Mouse (Mus musculus): ENCODE results near the gene Pgm2.

Gene Pgm2

DNA sequence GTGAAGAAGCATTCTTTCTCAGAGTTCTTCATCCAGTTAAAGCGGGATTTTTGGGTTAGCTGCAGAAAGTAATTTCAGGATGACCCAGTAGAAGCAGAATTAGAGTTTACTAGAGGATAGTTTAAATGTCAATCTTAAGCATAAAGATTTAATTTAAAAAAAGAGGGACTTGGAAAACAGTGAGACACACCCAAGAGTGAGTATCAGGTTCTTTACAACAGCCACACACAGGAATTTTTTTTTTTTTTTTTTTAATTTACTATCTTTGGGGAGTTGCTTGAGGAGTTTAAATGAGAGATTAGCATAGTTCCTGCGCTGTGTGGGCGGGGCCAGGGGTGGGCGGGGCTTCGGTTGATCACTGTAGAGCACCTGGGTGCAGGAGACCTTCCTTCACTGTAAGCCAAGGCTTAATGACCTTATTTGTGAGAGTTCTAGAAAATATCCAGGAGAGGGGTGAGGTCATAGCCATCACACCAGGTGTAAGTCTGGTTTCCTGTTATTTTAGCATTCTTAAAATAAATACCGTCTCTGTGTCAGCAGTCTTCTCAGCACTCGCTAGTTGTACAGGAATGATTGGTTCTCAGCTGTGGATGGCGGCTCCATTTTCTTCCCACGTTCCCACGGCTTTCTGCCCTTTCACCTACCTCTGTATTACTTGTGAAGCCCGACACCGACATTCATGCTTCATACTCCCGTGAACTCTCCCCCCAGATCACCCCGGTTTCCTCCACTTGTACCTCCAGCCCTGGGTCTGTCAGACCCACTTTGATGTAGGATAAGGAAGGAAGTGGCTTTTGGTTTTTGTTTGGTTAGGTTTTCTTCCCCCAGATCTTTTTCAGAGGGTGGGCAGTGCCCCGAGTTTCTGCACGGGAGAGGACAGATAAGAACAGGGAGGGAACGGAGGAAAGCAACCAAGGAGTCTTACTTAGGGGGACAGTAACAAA lies 56.7 kb downstream of the Pgm2 start:
- DNase-seq = no peak

DNA sequence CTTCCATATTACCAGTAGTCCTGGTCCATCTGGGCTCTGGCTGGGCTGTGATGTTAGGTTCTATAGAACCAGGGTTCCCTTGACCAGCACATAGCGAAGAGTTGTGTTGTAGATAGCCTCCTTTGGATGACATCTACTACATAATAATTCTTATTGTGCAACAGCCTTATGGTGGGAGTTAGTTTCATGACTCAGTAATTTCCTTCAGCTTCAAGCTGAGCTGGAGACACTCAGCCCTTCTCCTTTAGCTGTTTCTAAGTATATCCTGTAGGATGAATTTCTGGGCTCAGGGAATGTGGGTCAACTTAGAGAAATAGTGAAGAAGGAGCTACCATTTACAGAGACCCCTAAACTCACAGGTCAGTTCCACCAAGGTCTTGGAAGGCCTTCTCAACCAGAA lies 60.6 kb downstream of the Pgm2 start:
- no peak for DNase-seq

DNA sequence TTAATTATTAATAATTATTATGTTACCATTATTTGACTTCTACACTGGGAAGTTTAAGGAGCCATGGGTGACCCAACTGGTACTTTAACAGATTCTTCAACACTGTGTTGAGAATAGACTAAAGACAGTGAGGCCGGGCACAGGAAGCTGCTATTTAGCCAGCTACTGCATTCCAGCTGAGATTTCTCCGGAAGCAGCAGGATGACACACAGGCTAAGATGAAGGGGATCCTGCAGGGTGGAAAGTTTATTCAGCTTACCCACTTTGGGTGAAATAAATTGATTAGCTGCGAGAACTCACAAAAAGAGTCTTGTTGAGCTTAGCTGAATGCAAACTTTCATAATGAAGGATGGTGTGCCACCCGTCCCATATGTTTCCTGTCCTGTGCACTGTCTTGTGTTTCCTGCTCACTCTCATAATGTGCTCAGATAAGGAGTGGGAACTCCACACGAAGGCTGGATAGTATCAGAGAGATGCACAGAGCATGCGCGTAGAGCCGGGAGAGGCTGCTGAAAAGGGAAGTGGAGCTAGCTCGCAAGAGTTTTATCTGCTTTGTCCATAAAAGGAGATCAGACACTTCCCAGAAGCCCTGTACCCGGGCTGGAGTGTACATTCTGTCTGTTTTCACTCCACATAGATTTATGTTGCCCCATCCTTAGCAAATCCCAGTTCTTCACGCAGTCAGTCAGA lies 63.3 kb downstream of the Pgm2 start, which contains the start of gene Tbc1d1:
Gene Tbc1d1, plus strand, starts transcription at position 445 of the 690 bp plus-strand sequence.
- DNase-seq = peak; percentile 58 to 59

DNA sequence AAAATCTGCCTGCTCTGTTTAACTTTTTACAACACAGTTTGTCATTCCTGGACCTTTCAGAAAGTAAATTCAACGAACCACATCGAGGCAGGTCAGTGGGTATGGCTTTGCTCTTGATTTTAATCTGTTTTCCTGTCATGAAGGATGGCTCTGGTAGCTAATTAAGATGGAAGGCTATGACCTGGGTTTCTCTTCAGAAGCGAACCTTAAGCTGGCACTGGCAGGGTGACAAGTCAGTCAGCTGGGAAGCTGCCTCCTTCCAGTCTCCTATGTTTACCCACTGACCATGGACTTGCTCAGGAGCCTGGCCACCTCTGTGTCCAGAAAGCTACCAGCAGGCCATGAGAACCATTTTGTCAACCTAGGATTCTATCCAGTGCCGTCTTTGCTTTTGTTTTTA lies 63.8 kb downstream of the Pgm2 start:
- no peak for DNase-seq

DNA sequence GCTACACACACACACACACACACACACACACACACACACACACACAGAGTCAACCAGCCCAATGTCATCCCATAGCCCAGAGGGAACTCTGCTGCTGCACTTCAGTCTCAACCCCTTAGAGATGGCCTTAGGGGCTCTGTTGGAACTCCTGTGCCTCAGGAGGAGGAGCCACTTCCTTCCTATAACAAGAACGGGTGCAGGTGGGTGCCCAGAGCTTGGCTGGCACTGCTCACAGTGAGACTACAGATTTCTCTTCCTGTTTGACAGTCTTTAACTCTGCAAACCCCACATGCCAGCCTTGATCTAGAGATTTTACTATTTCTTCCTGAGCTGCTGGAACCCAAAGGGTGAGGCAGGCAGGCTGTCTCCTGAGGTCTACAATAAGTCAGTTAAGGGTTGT lies 65.2 kb downstream of the Pgm2 start:
- DNase-seq = no peak

DNA sequence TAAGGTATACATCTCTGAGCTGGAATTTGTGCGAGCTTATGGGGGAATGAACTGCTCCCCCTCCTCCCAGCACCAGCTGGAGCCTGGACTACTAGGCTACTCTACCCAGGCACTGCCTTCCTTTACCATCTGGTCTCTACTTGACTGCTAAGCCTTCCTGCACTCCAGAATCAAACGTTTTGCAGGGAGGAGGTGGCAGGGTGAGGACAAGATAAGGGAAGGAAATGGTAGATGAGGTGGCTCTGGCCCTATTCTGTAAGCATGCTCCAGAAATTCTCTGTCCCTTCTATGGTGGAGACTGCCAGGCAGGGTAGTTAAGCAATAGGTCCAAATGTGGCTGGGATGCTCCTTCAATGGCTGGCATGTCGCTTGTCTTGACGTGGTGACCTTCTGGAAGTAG lies 65.8 kb downstream of the Pgm2 start:
- DNase-seq = no peak

DNA sequence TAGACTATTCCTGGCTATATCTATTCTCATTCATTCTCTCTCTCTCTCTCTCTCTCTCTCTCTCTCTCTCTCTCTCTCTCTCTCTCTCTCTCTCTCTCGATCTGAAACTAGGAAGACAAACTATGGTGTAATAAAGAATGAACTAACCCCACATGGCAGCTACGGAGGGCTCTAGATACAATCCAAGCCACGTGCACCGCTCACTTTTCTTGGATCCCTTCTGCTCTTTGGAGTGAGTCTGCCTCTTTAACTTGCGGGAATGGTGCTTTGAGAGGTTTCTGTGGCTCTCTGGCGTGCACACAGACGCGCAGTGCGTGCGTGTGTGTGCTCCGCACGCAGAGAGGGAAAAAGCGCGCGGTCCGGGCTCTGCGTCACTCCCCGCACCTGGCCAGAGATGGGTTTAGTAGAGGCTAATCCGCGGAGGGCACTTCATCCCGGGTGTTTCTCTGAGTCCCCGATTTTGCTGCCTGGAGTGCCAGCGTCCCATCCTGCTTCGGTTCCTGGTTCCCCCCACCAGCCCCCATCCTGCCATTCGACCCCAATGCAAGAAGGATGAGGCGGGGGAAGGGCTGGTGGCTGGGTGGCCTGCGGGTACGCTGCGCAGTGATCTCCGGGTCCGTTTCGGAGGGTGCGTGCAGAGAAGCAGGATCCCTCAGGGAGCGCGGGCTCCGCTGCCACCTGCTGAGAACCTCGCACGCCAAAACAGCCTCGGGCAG lies 66.5 kb downstream of the Pgm2 start:
- DNase-seq = no peak

DNA sequence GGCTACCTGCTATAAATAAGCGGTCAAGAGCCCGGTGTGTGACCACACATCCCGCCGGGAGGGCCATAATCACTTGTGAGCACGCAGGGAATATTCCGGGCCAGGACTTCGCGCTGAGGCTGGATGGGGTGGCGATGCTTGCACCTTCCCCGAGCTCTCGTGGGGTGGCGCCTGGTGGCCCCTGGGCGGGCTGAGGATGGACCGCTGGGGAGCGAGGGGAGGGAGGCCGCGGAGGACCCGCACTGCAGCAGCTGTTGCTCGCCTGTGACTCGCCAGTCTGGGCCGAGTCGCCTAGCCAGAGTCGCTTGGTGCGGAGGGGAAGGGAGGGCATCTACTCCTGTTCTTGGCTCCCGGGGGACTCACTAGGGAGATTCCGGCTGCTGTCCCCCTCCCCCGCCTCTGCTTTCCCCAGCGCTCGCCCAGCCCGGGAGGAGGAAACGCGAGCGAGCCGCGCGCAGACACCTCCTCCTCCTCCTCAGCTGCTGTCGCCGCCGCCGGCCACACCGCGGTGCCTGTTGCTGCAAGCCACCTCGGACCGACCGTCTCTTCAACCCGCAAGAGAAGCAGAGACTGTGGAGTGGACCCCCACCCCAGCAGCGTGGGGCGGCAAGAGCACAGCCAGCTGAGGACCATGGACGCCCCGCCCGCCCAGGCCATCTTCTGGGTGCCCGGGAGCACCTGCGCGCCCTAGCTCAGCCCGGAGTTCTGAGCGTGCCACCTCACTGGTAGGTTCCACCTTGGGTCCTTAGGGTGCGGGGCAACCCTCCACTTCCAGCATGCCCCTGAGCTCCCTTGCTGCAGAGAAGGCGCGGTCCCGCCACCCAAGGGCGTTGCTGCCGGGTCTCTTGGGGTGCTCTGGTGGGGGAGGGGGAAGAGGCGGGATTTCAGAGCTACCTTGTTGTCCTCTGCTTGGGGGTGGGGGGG lies 67.3 kb downstream of the Pgm2 start:
- peak; percentile 55 to 63 for DNase-seq

DNA sequence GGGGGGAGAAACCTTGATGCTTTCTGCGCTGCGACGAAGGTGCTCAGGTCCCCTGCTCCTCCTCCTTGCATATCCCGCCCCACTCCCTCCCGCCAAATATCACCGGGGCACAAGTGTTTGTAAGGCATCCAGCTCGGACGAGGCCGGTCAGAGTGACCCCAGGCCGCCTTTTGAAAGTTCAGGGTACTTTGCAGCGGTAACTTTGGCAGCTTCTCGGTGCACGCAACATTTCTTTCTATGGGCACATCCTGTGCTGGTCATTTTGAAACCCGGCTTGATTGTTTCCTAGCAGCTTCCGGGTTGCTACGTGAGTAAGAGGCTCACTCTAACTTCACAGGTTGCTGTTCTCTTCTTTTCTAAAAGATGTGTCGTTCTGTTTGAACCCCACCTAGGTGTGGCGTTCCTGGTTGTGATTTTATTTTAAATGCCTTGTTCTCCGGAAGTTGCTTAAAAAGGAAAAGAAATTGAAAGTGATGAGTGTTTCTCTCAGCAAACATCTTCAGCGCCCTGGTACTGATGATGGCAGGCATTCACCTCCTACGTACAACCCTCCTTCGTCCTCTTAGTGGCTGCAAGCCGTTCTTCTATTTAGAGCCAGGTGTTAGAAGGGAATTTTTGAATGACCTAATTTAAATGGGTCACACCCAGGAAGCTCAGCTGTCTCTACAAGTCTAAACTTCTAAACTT lies 68.1 kb downstream of the Pgm2 start:
- DNase-seq = peak; percentile 17 to 33

DNA sequence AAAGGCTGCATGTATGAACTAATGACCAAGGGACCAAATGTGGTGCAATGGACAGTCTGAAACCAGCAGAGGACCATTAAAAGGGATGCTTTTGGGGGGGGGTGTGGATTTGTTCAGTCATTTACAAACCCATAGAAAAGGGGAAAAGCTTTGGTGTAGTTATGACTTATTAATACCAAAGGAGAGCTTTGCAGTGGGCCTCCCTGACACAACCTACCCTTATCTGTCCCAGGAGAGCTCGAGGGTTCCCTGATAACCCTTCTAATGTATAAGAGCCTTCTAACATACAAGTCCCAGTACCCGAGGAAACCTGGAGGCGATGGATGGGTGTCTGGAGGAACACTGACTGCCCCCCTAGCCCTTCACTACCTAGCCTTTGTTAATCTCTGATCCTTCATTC lies 69.2 kb downstream of the Pgm2 start:
- no peak for DNase-seq

DNA sequence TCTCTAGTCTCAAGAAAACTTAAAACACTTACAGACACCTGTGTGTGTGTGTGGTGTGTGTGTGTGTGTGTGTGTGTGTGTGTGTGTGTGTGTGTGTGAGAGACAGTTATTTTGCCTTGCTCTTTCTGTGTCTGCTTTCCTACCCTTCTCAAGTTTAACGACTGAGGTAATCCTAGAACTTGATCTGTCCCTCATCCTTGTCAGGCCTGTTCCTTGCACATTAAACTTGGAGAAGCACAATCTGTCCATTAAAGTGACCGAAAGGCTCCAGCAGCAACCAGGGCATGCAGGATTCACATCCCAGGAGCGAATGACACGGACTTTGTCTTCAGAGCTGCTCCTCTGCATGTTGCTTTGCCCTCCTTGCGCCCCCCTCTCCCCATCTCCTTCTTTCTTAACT lies 69.8 kb downstream of the Pgm2 start:
- no peak for DNase-seq

DNA sequence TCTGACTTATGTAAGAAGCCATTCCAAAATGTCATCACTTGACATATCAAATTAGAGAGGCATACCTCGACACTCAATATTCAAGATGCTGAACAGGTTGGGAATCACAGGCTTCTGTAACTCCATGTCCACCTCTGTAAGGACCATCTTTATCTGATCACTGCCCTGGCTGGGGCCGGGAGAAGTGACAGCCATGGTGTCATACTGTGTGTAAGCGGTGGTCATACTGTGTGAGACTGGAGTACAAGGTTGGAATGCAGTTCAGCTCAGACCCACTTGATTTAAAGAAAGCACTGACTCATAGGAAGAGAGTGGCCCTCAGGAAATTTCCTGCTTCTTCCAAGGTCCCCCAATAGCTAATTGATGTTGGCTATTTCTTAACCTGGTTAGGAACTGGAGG lies 71.7 kb downstream of the Pgm2 start:
- DNase-seq = no peak

DNA sequence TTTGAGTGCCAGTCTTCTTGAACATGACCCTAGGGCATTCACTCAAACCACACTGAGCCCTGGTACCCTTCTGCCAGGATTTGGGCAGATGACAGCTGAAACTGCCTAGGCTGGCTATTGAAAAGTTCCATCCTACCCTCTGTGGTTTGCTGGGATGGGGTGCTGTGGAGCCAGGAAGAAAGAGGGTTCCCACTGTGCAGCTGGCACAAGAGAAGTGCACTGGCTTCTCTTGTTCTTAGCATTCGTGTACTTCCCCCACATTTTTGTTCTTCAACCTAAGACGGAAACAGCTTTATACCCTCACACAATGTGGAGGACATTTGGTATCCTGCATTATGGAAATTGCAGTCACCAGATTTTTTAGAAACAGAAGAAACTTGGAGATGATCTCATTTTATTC lies 73.1 kb downstream of the Pgm2 start:
- no peak for DNase-seq

DNA sequence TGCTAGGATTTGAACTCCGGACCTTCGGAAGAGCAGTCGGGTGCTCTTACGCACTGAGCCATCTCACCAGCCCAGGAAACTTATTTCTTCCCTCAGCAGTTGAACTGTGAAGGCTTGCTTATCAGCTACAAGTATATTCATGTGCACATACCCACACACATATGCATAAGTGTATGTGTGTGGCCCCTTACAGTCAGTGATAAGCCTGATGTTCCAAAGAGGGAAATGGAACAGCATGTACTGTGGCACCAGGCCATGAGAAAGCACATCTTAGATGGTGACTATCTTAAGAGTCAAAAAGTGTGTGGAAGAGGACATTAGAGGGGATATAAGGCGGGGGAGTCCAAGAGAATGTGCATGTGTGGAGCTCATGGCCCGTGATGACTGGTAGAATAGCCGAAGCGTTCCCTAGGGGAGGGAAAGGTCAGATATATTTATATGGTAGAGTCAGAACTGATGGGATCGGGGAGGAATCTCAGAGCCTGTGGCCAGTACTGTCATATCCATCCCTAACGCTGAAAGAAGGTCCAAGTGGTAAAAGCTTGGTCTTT lies 76.3 kb downstream of the Pgm2 start:
- DNase-seq = no peak

DNA sequence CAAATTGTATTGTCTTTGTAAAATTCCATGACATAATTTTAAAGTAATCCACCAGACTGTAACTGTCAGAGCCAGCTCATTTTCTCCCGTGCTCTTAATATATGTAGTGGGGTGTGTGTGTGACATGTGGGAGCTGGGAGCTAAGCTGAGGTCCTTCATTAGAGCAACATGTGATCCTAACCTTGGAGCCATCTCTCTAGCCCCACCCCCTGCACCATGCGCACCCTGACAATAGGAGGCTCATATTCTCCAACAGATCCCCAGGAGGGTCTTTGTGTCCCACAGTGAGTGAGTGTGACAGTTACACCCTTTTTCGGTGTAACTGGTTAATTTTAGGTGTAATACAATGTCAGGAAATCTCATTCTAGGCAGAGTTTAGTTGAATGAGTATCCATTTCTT lies 80.1 kb downstream of the Pgm2 start:
- DNase-seq = no peak

DNA sequence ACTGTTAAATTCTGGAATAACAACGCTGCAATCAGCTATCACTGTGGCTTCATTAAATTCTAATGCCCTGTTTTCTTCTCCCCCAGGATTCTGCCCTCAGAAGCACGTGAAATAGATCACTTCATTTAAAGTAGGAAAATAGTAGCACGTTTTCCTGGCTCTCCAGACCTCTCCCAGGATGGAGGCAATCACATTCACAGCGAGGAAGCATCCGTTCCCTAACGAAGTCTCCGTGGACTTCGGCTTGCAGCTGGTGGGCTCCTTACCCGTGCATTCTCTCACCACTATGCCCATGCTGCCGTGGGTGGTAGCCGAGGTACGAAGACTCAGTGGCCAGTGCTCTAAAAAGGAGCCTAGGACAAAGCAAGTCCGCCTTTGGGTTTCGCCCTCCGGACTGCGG lies 80.6 kb downstream of the Pgm2 start:
- DNase-seq = no peak

DNA sequence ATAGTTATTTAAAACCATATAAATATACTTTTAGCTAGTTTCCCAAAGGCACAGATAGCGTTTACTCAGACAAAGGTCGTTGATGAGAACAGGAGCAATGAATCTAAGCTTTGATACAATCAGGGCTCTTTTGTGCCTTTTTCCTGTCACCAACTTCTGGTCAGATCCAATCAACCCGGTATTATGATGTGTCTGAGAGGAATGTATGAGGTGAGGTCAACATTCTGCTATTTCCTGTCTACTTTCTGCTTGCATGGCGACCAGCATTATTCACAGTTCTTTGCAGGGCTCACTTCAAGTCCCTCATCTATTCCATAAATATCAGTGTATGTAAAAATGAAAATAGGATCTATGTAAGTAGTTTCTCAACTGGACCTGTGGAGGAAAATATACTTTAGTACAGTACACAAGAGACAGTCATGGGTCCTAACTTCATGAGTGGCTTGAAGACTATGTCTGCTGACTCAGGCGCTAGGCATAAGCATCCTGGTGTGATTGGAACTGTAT lies 81.7 kb downstream of the Pgm2 start:
- no peak for DNase-seq

Data from lung, adult 18-20 months (tissue).